Mouse (Mus musculus): Measurements from ENCODE around the gene Tmem115. TPM values are rescaled to one million over a fixed set of nuclear protein-coding genes. Genes with fewer than 3 reads are reported as not detected.
A peak's percentile ranks its signal among the peaks of the same experiment; 100 is the strongest.

Tmem115 gene
- total RNA-seq (2022): 10 to 100 TPM; 33.1 to 40.3 (median 36.2) TPM

DNA sequence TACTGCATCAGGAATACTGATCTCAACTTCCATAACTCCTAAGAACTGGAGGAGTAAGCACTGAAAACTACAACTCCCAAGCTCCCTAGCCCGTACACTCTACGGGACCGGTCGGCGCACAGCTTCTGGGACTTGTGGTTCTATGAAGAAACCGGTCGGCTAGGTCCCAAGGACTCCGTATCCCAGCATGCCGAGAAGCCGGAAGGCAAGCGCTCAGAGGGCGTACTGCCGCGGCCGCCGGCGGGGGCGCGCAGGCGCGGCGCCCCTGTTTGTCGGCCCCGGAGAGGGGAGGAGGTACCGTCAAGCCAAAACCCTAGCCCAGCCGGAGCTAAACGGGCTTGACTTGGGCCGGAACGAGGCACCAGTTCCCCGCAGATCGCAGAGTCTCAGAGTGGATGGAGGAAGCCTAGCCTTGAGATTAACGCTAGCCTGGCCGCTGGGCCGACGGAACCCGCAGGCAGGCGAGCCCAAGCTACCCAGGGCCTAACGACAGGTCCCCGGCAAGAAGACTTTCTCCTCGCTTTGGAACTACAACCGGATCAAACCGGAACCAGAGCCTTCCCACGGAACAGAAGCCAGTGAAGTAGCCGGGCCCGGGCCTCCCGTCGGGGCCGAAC lies at the start of gene Tmem115:
Gene Tmem115 (plus strand): TSS at position 155 of the 617 bp plus-strand sequence.
- DNase-seq (ENCODE audit: low spot score in 2 of 2): peak; percentile 95 to 97

DNA sequence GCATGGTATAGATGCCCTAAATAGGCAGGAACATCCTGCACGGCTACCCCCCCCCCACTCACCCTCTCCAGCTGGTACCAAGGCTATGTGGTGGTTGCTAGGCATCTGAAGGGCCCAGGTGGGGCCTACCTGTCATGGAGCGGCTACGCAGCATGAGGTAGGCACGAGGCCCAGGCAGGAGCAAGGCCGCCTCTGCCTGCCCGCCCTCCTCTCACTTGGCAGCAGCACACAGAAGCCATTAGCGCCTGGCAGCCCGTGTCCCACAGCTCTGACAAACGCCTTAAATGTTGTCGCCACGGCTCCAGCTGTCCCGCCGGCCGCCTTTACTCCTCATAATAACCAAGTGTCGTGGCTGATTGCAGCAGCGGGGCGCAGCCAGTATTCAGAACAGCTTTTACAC lies 49.4 kb upstream of the Tmem115 start:
- peak; percentile 27 to 48 for DNase-seq (ENCODE audit: low spot score in 2 of 2)

DNA sequence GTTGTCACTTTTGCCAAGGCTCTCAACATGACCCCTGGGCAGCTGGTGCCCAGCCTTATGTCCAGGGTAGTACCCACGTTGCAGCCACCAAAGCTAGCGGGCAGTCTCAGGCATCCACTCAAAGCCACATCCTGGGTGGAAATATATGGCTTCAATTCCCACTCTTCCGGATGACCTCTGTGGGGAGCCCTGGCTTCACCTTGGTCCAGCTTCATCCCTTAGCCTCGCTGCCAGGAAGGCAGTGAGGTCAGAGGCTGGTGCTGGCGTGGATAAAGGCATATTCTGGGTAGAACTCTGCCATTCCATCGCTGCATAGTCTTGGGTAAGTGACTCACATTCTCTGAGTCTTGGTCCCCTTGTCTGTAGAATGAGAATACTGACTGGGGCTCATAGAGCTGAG lies 49.0 kb upstream of the Tmem115 start:
- no peak for DNase-seq (ENCODE audit: low spot score in 2 of 2)

DNA sequence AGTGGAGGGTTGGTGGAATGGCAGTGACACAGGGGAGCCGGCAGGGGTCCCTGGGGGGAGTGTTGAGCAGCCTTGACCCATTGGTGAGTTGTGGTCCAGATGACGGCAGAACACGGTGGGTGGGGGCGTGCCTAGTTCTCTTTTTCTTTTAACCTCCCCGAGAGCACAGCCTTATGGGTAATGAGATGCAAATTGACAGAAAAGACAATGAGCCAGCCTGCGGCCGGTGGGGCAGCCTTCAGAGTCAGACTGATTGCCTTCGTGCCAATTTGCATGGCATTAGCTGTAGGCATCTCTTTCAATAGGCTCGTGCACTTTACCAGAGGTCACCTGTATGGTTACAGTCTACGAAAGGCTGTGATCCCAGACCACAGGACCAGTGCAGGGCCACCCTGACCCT lies 47.7 kb upstream of the Tmem115 start:
- DNase-seq (ENCODE audit: low spot score in 2 of 2): no peak

DNA sequence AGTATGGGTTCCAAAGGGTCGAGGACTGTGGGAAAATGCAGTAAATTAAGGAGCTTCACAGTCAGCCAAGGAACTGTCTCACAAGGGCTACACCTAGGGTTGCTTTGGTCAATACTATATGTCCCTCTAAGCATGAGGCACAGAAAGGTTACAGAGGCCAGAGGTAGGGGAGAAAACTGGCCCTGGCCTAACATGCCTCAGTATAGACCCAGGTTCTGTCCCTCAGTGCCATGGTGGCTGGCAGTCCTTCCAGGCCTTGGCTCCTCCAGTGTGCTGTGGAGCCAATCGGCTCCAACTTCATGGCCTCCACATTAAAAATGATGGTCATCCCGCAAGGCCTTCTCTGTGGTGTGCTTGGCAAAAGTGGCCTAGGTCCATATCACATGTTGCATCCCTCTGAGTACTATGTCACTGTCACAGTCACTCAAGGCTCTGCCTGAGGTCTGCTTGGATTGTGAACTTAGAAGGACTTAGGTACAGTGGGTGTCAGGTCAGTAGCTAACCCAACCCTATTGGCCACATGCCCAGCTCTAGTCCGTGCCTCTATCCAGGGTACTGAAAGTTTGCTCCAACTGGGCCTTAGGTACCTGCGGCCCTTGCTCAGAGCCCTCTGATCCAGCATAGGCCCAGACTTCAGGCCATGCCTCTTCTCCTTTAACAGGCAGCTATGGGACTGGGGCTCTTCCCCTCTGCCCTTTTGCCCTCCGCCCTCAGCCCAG lies 47.1 kb upstream of the Tmem115 start:
- no peak for DNase-seq (ENCODE audit: low spot score in 2 of 2)

DNA sequence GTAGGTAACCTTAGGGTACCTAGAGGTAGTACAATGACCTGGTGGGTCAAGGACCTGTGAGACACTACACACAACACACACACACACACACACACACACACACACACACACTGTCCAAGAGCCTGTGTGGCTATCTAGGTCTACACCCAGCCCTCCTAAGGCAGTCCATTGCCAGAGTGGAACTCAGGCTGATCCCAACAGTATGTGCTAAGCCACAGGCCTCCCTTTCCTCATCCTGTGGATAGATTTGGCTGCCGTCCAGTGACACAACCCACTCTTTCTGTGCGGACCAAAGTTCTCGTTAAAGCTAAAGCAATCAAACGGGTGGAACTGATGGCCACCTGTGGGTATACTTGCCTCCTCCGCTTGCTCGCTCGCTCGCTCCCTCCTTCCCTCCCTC lies 43.6 kb upstream of the Tmem115 start:
- DNase-seq (ENCODE audit: low spot score in 2 of 2): no peak

DNA sequence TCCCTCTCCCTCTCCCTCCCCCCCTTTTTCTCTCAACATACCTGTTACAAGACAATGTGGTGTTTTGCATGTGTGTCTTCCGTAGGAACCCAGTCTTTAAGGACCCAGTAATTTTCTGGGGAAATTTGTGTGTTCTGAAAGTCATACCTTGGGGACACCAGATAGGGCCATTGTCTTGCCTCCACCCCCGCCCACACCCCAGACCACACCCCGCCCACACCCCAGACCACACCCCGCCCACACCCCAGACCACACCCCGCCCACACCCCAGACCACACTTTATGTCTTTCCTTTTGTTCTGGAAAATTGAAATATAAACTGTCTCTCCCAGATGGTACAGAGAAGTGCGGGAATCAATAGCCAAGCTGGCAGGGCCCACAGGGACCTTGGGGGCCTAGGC lies 43.1 kb upstream of the Tmem115 start:
- DNase-seq (ENCODE audit: low spot score in 2 of 2): no peak

DNA sequence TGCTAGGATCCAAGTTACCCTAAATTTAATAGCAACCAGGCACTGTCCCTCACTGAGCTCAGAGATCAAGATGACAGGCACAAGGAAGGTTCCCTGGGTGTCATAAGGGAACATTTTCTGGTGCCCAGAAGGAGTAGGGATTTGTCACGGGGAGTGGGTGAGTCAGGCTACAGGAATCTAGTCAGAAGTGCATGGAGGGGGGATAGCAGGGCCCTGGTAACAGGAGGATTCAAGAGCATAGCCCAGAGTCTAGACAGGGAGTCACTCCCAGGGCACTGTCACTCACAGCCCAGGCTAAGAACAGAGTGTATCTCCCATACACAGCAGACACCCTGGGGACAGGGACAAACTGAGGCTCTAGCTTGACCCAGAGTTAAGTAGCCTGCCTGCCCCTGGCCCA lies 40.2 kb upstream of the Tmem115 start:
- DNase-seq (ENCODE audit: low spot score in 2 of 2): no peak

DNA sequence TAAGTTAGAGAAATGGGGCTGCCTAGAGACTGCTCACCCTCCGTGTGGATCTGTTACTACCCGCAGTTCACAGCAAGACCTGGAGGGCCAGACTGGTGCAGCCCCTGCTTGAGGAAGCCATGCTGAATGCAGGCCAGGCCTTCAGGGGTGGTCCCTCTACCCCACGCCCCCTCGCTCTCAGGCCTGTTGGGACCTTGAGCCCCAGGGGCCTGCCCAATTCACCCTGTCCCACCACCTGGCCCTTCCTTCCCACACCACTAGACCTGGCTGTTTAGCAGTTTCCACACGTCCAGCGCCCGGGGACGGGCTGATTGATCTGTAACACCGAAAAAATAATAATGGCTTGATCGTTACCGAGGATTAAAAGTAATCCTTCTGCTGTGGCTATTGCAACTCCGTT lies 39.5 kb upstream of the Tmem115 start:
- DNase-seq (ENCODE audit: low spot score in 2 of 2): no peak

DNA sequence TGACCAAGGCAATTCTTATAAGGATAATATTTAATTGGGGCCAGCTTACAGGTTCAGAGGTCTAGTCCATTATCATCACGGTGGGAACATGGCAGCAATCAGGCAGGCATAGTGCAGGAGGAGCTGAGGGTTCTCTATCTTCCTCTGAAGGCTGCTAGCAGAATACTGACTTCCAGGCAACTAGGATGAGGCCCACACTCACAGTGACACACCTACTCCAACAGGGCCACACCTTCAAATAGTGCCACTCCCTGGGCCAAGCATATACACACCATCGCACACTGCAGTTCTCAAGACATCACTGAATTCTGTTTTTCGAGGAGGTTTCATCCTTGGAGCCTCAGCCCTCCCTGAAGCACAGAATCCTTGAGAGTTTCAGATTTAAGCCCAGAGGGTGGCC lies 37.4 kb upstream of the Tmem115 start:
- DNase-seq (ENCODE audit: low spot score in 2 of 2): no peak

DNA sequence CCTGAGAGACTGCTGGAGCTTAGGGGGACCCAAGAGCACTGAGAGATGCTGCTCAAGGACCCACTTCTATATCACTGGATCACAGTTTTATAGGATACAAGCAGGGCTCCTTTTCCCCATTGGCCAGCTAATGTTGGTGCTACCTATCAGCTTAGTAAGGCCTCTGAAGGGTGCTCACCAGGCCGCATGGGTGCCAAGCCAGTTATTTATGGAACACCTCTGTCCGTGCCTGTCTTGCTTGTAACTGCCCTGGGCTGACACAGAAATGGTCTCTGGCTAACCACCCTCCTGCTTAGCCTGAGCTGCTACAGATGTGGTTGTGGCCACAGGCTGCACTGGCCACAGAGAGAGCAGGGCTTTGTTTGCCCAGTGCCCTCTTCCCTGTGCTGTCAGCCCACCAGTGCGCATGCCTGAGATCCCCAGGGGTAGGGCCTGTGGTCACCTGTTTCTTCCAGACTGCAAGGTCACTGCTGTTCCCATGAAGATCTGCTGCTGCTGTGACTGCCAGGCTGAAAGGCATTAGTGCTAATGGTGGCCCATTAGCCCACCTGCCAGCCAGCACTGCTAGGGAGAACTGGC lies 32.9 kb upstream of the Tmem115 start:
- DNase-seq (ENCODE audit: low spot score in 2 of 2): no peak

DNA sequence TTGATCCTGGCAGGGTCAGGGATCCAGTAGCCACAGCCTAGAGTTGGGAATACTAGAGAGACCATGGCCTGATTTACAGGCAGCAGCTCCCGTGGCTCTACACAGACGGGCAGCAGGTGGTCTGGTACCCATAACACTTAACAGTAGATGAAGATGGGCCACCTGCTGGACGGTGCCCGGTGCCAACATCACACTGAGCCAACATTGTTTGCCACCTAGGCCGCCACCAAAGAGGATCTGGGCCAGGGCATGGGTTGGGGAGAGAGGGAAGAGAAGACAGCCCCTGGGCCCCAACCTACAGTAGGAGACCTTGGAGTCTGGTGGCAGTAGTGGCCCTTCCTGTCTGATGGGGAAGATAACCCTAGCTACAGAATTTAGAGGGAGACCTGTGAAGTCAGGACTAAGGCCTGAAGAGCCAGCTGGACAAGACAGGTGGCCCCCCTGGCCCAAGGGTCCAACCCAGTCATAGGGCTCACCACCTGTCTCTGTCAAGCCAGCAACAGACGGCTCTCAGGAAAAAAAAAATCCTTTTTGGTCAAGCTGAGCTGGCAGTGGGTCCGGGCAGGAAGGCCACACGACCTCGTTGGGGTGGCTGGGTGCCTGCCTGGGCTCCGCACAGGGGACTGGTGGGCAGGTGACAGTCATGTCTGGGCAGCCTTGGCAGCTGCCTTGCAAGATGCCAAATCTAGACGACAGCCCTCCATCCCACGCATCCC lies 31.5 kb upstream of the Tmem115 start:
- no peak for DNase-seq (ENCODE audit: low spot score in 2 of 2)

DNA sequence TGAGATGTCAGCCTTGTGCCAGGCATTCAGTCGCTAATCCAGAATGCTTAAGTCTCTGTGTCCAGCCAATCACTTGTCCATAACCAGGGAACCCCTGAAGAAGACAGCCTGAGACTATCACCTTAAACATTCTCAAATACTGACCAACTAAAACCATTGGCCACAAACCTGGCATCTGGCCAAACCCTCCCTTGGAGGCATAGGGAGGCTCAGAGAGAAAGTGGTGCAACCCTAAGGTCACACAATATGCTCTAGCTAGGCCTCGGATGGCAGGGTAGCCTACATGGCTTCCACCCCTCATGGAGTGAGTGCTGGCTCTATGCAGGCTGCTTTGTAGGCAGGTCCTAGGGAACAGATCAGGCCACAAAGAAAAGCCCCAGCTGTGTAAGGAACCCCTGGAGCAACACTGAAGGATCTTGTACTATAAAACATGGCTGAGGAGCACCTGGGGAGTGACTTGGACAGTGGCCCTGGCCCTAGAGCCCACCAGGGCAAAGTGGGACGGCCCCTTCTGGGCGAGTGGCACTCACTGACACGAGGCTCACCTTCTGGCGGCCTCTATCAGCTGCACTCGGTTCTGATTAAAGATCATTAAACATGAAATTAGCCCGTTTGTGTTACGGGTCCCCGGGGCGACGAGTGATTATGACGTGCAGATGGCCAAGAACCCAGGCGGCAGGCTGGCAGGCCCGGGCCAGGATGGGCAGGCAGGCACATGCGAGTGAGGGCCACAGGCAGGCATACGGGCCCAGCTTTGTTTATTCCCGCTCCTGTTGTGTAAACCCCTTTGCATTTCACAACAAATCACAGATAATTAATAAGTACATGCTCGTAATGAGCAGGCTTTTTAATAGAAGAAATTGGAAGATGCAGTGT lies 28.8 kb upstream of the Tmem115 start:
- no peak for DNase-seq (ENCODE audit: low spot score in 2 of 2)

DNA sequence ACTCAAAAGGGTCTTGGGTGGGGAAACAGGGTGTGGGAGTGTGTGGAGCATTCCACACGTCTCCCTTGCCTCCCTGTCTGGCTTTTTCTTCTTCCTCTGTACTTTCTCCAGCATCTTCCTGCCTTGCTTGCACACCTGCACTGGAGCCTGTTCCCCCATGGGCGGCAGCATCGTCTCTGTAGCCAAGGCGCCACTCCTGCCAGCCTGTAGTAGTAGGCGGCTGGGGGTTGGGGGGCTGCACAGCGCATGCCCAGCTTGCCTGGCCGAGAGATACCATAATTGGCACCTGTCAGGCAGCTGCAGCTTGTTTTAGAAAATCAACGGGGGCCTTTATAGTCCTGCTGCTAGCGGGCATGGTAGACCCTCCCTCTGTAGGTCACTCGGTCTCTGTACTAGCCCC lies 25.5 kb upstream of the Tmem115 start:
- DNase-seq (ENCODE audit: low spot score in 2 of 2): peak in 1 of 2 experiments; percentile 63

DNA sequence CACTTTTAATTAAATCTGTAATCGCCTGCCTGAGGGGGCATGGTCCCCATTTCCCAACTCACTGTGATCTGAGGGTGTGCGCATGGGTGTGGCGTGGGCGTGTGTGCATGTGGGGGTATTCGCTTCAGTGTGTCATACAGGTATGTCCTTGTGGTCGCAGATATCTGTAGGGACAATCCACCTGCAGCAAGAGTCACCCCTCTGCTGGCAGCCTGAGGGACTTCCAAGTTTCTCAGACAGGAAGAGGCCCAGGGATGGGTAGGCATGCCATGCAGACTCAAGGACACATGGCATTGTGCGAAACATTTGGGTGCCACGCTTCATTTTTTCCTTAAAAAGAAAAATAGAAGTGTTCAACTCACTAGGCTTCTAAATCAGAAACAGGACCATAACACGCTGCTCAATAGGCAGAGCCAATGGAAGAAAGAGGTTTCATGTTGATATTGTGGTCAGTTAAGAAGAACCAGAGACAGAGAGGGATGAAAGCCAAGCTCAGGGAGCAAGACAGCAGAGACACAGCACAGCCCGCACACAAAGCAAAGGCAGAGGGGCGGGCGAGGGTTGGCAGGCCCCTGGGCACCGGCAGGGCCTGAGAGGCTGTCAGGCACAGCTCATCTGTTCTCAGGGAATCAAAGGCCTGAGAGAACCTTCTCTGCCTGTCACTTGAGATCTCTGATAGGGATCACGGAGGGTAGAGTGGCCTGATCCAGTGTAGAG lies 23.2 kb upstream of the Tmem115 start:
- no peak for DNase-seq (ENCODE audit: low spot score in 2 of 2)

DNA sequence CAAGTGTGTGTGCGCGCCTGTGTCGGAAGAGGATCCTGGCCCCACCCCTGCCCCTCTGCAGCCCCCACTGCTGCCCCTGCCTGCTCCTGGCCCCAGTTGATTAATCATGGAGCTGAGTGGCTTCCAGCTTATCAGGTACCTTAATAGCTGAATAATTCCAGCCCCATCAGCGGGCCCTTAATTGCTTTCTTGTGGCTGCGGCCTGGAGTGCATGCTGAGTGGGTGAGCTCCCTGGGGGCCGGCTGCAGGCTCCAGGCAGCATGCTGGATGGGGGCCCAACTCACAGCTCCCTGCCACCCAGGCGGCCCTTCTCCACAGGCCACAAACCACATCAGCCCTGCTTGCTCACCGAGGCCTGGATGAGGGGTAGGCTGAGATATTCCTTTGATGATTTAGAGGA lies 22.3 kb upstream of the Tmem115 start:
- DNase-seq (ENCODE audit: low spot score in 2 of 2): no peak

DNA sequence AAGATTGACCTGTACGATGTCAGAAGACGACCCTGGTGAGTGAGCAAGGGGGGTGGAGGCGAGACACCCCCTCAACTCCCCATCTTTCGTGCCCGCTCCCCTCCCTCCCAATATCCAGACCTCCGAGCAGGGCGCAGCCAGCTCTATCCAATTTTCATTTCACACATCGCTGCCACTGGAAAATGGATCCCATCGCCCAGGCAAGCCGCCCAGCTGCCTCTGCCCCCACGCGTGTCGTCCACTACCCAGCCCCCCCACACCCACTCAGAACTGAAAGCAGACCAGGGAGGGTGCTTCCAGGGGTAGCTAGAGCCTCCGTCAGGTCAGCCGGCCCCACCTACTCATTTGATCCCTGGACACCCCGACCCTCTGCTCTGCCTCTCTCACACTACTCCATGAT lies 21.4 kb upstream of the Tmem115 start:
- DNase-seq (ENCODE audit: low spot score in 2 of 2): no peak

DNA sequence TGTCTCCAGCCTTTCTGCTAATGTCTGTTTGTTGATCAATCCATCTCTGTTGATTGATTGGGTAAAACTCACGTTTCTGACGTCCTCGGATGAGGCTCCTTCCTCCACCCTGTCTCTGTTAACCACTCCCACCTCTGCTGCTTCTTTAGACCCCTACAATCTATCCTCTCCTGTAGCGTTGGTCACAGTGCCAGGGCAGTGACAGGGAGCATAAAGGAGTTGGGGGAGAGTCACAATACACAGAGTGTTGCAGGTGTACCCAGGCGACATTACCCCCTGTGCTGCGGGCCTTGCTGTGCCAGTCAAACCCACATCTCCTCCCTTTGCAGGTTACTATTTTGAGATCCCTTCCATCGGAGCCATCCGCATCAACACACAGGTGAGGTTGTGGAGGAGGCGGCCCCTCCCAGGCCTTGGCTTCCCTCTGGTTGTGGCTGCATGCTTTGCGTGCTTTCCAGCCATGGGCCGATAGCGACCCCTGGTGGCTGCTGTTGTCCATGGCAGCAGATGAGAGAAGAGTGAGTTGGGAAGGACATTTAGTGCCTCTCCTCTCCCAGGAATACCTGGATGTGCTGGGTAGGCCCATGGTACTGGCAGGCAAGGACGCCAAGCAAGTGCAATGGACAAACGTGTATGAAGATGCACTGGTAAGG lies 19.3 kb upstream of the Tmem115 start:
- peak; percentile 55 to 85 for DNase-seq (ENCODE audit: low spot score in 2 of 2)

DNA sequence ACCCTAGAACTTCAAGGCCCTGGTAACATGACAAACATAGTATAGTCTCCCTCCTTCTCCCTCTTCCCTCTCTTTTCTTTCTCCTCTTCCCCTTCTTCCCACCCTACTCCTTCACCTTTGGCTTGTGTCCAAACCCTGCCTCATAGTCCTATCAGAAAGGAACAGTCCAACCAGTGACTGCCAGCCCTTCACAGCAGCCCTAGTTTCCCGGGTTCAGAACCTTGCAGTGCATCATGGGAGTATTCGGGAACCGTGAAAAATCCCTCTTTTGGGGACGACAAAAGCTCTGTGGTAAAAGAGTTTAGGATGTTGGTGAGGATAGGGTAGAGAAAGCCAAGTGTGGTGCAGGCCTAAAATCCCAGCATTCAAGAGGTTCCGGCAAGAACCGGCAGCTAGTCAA lies 13.4 kb upstream of the Tmem115 start:
- DNase-seq (ENCODE audit: low spot score in 2 of 2): no peak

DNA sequence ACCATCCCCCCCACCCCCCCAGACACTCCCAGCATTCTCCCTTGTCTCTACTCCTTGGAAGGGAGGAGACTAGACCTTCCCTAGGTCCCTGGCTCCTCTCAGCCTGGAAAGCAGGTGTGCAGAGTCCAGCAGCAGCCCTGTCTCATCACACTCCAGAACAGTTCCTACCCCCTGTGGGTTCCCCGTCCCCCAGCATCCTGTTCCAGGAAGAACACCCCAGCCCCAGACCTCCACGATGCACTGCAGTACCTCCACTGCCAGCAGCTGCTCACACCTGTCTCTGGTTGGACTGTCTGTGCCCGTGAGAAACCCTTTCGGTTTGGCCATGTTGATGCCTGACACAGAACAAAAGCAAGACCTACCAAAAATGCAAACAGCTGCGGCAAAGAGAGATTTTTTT lies 12.6 kb upstream of the Tmem115 start:
- no peak for DNase-seq (ENCODE audit: low spot score in 2 of 2)

Data from layer of hippocampus, adult 8-10 months (tissue).